Mouse (Mus musculus): ENCODE measurements around the gene Olfr633. TPM values are rescaled to one million over a fixed set of nuclear protein-coding genes. Genes with fewer than 3 reads are reported as not detected.

Gene Olfr633
- polyA plus RNA-seq, 1 experiment from 2014 or later, result not detected

Other genes with a start within 250 kb of the Olfr633 start
- gene Olfr243, start 229.8 kb upstream of the Olfr633 start, polyA plus RNA-seq (2016; fragmentation: Nextera tagmentation; extraction: Ambion mirVana), result not detected in 2 replicates
- gene Olfr628, start 214.1 kb upstream of the Olfr633 start, polyA plus RNA-seq (2016; fragmentation: Nextera tagmentation; extraction: Ambion mirVana), result not detected in 2 replicates
- gene Olfr629, start 199.5 kb upstream of the Olfr633 start, polyA plus RNA-seq (2016; fragmentation: Nextera tagmentation; extraction: Ambion mirVana), result not detected in 2 replicates
- not detected in 2 replicates for gene Olfr630, start 187.1 kb upstream of the Olfr633 start, polyA plus RNA-seq (2016; fragmentation: Nextera tagmentation; extraction: Ambion mirVana)
- gene Olfr69, start 172.8 kb upstream of the Olfr633 start, polyA plus RNA-seq (2016; fragmentation: Nextera tagmentation; extraction: Ambion mirVana), result not detected in 2 replicates
- gene Olfr68, start 164.7 kb upstream of the Olfr633 start, polyA plus RNA-seq (2016; fragmentation: Nextera tagmentation; extraction: Ambion mirVana), result not detected in 2 replicates
- gene Olfr67, start 152.6 kb upstream of the Olfr633 start, polyA plus RNA-seq (2016; fragmentation: Nextera tagmentation; extraction: Ambion mirVana), result not detected in 2 replicates
- gene Hbb-bt, start 130.4 kb upstream of the Olfr633 start, polyA plus RNA-seq (2016; fragmentation: Nextera tagmentation; extraction: Ambion mirVana), result 442 and 979 TPM in 2 replicates
- gene Hbb-bs, start 116.3 kb upstream of the Olfr633 start, polyA plus RNA-seq (2016; fragmentation: Nextera tagmentation; extraction: Ambion mirVana), result 173 and 274 TPM in 2 replicates
- 0.28 and 1.2 TPM in 2 replicates for gene Hbb-bh2, start 103.9 kb upstream of the Olfr633 start, polyA plus RNA-seq (2016; fragmentation: Nextera tagmentation; extraction: Ambion mirVana)
- gene Hbb-bh1, start 101.3 kb upstream of the Olfr633 start, polyA plus RNA-seq (2016; fragmentation: Nextera tagmentation; extraction: Ambion mirVana), result 8,898 and 9,884 TPM in 2 replicates
- 17,516 and 23,478 TPM in 2 replicates for gene Hbb-y, start 91.2 kb upstream of the Olfr633 start, polyA plus RNA-seq (2016; fragmentation: Nextera tagmentation; extraction: Ambion mirVana)
- gene Olfr66, start 58.2 kb upstream of the Olfr633 start, polyA plus RNA-seq (2016; fragmentation: Nextera tagmentation; extraction: Ambion mirVana), result not detected in 2 replicates
- not detected in 2 replicates for gene Olfr64, start 50.0 kb upstream of the Olfr633 start, polyA plus RNA-seq (2016; fragmentation: Nextera tagmentation; extraction: Ambion mirVana)
- not detected in 2 replicates for gene Olfr65, start 41.0 kb upstream of the Olfr633 start, polyA plus RNA-seq (2016; fragmentation: Nextera tagmentation; extraction: Ambion mirVana)
- gene Olfr631, start 15.6 kb upstream of the Olfr633 start, polyA plus RNA-seq (2016; fragmentation: Nextera tagmentation; extraction: Ambion mirVana), result not detected in 2 replicates
- gene Olfr632, start 10.1 kb upstream of the Olfr633 start, polyA plus RNA-seq (2016; fragmentation: Nextera tagmentation; extraction: Ambion mirVana), result not detected in 2 replicates
- gene Olfr635, start 26.7 kb downstream of the Olfr633 start, polyA plus RNA-seq (2016; fragmentation: Nextera tagmentation; extraction: Ambion mirVana), result not detected in 2 replicates
- not detected in 2 replicates for gene Olfr638, start 54.3 kb downstream of the Olfr633 start, polyA plus RNA-seq (2016; fragmentation: Nextera tagmentation; extraction: Ambion mirVana)
- gene Olfr639, start 72.9 kb downstream of the Olfr633 start, polyA plus RNA-seq (2016; fragmentation: Nextera tagmentation; extraction: Ambion mirVana), result not detected in 2 replicates
- gene Olfr640, start 81.1 kb downstream of the Olfr633 start, polyA plus RNA-seq (2016; fragmentation: Nextera tagmentation; extraction: Ambion mirVana), result not detected in 2 replicates
- gene Olfr641, start 91.0 kb downstream of the Olfr633 start, polyA plus RNA-seq (2016; fragmentation: Nextera tagmentation; extraction: Ambion mirVana), result not detected in 2 replicates
- not detected in 2 replicates for gene Olfr642, start 108.2 kb downstream of the Olfr633 start, polyA plus RNA-seq (2016; fragmentation: Nextera tagmentation; extraction: Ambion mirVana)
- not detected in 2 replicates for gene 4930516K23Rik, start 117.0 kb downstream of the Olfr633 start, polyA plus RNA-seq (2016; fragmentation: Nextera tagmentation; extraction: Ambion mirVana)
- gene Olfr644, start 127.4 kb downstream of the Olfr633 start, polyA plus RNA-seq (2016; fragmentation: Nextera tagmentation; extraction: Ambion mirVana), result not detected in 2 replicates
- gene Olfr645, start 141.0 kb downstream of the Olfr633 start, polyA plus RNA-seq (2016; fragmentation: Nextera tagmentation; extraction: Ambion mirVana), result not detected in 2 replicates
- gene Olfr646, start 160.4 kb downstream of the Olfr633 start, polyA plus RNA-seq (2016; fragmentation: Nextera tagmentation; extraction: Ambion mirVana), result not detected in 2 replicates
- not detected in 2 replicates for gene Ubqln5, start 185.4 kb downstream of the Olfr633 start, polyA plus RNA-seq (2016; fragmentation: Nextera tagmentation; extraction: Ambion mirVana)
- not detected in 2 replicates for gene Olfr643, start 193.0 kb downstream of the Olfr633 start, polyA plus RNA-seq (2016; fragmentation: Nextera tagmentation; extraction: Ambion mirVana)
- gene Ubqln3, start 198.8 kb downstream of the Olfr633 start, polyA plus RNA-seq (2016; fragmentation: Nextera tagmentation; extraction: Ambion mirVana), result not detected in 2 replicates
- not detected in 2 replicates for gene Ubqlnl, start 206.1 kb downstream of the Olfr633 start, polyA plus RNA-seq (2016; fragmentation: Nextera tagmentation; extraction: Ambion mirVana)
- gene Olfm5, start 220.4 kb downstream of the Olfr633 start, polyA plus RNA-seq (2016; fragmentation: Nextera tagmentation; extraction: Ambion mirVana), result not detected in 2 replicates
- 0.21 and 0.28 TPM in 2 replicates for gene Olfr648, start 239.0 kb downstream of the Olfr633 start, polyA plus RNA-seq (2016; fragmentation: Nextera tagmentation; extraction: Ambion mirVana)